Mouse (Mus musculus) cerebellum, adult 8-10 months (tissue): ENCODE data around the gene Nol4l.

ENCODE experiments used
- DNase-seq: peaks from one replicate; pipeline ENCODE4 v3.0.0; 2022

The Nol4l gene

DNA sequence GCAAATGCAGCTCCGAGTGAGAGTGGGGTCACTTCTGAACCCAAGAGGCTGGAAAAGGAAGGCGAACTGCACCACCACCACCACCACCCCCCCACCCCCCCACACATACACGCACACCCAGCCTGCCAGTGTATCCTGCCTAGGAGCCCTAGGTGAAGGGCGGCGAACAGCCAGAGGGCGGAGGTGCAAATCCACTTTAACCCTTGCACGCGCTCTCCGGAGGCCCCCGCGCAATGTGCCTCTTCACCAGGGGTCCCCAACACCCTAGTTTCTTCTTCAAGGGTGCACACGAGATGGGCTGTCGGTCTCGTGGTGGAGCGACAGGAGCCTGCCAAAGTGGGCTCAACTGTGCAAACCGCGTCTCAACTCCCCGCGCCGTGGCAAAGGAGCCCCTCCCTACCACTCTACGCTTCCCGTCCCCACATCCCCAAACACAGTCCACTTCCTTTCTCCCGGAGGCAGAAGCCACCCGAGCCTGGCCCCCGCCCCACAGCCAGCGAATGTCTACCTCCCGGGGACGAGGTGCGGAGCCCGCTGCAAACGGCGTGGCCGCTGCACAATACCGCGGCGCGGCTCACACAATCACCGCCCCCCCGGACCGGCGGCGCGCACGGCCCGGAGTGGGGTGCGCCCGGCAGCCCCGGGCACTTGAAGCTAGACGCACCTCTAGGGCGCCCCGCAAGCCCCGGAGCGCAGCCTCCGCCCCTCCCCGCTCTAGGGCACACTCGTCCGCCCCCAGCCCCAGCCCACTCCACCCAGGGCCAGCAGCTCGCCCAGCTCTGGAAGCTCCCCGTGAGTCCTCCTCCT, 86.1 kb downstream of the Nol4l start:
- no peak for DNase-seq

- DNase-seq = no peak
Observed at GRCm38 (mm10) chr2:153442720-153443119, 87.1 kb downstream of the Nol4l start.

GRCm38 (mm10) chr2:153441228-153441627, 88.5 kb downstream of the Nol4l start:
- no peak for DNase-seq

GRCm38 (mm10) chr2:153440755-153441154, 89.0 kb downstream of the Nol4l start:
- DNase-seq = no peak

DNA sequence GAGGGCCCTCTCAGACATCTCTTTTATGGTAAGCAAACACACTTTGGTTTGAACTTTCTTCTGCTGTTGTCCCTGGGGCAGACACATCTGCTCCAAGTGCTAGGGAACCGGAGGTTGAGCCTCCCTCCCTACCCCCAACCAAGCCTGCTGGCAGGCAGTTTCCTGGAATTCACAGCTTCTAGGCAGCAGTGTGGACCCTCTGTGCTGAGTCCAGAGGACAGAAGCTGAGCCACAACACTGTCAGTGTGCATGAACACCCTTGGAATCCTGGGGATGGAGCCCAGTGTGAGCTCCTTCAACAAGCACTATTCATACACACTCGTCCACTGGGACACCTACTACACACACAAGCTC, 92.5 kb downstream of the Nol4l start:
- no peak for DNase-seq

- no peak for DNase-seq
Observed at GRCm38 (mm10) chr2:153436641-153437305, 93.0 kb downstream of the Nol4l start.

DNA sequence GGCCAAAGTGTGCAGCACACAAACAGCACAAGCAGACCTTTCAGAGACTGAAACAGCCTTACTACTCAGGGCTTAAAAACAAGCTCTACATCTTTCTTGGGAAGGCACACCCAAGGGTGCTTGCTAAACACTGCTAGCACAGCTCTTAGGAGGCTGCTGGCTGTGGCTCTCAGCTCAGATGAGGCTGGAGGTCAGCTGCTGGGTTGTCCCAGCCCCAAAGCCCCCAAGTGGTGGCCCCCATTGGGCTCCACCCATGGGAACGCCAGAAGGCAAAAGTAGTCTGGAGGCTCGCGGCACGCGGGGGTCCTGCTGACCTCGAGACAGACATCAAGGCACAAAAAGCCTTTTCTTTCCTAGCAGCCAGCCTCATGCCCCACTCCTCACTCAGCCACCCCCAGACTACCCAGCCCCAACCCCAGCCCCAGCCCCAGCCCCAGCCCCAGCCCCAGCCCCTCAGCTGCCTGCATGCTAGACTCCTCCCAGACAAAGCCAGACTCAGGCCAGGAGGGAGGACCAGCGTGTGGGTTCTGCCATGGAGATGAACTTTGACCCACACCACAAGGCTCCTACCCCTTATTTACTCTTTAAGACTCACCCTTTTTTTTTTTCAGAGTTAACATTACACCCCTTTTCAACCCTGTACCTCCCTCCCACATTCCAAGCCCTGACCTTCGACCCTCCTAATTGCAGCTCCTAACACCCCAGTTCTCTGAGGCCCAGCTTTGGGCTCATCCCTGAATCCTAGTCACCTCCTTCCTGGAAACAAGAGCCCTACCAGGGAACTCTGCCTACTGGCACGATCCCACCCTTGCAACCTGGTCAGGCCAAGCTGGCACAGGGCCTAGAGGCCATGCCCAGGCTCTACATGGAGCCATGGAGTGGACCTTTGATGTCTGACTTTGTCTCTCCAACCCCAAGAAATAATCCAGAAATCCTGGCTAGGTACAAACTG, 94.6 kb downstream of the Nol4l start:
- DNase-seq = peak; percentile 58

GRCm38 (mm10) chr2:153433859-153434258, 95.9 kb downstream of the Nol4l start:
- DNase-seq = no peak

DNA sequence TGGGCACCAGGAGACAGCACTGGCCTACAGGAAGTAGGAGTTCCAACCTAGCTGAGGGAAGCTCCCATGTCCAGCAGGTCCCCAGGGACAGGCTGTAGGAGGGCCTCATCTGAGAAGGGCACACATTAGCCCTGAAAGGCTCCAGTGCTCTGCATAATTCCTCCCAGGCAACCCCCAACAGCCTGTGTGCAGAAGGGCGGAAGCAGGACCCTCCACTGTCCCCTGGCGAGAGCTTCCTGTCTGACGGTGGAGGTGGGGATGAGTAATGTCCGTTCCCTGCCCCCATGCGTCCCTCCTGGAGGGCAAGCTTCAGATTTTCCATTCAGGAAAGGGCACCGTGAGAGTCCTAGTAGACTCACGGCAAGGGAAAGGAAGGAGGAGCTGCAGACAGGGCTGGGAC, 97.3 kb downstream of the Nol4l start:
- DNase-seq = no peak

- no peak for DNase-seq
Observed at GRCm38 (mm10) chr2:153430571-153430970, 99.2 kb downstream of the Nol4l start.

DNA sequence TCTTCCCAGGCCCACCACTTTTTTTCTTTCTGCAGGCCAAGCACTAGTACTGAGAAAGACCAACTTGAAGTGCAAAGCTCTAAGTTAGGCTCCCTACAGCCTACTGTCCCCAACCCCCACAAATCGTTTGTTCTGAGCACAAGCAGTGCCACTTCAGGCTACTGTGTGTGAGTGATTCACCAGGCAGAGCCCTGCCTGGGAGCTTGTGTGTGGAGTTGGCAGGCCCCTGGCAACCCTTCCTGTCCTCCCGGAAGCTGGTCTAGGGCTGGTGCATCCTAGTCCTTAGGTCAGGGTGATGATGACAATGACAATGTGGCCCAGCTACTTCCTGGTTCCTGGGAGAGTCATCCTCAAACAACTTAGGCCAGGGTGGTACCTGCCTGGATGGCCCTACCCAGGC, 101.3 kb downstream of the Nol4l start:
- no peak for DNase-seq

GRCm38 (mm10) chr2:153426931-153427330, 102.8 kb downstream of the Nol4l start:
- no peak for DNase-seq

GRCm38 (mm10) chr2:153425998-153426670, 103.6 kb downstream of the Nol4l start:
- DNase-seq = no peak

- DNase-seq = no peak
Observed at GRCm38 (mm10) chr2:153425124-153425844, 104.5 kb downstream of the Nol4l start.

GRCm38 (mm10) chr2:153424557-153424956, 105.2 kb downstream of the Nol4l start:
- no peak for DNase-seq

DNA sequence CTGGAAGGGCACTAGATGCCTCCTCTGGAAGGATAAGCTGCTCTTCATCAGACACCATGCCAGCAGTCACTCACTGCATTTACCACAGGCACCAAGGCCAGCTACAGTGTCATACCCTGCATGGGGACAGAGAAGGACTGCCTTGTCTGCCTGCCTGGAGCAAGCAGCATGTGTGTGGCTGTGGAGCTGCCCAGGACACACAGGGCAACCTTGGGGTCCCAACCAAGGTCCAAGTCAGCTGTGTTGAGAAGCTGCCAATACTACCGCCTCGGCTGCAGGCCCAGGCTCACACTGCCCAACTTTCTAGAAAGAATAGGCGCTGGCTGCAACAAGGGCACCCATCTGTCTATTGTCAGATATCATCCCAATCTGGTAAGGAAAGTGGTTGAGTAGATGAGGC, 106.7 kb downstream of the Nol4l start:
- DNase-seq = no peak

DNA sequence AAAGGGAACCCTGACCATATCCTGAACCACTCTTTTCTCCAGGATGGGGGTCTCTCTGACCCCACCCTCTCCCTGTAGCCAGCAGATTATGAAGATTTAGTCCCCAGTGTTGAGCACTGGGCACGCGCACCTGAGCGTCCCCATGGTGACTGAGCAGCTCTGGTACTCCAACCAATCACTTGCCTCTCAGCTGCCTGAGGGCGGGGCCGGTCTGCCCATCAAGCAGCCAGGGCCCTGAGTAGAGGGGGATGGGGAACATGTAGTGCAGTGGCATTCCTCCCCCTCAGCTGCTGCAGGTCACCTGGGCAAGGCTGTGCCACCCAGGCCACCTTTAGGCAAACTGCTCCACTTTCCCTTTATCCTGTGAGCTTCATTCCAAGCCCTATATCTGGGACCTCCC, 107.7 kb downstream of the Nol4l start:
- DNase-seq = no peak

DNA sequence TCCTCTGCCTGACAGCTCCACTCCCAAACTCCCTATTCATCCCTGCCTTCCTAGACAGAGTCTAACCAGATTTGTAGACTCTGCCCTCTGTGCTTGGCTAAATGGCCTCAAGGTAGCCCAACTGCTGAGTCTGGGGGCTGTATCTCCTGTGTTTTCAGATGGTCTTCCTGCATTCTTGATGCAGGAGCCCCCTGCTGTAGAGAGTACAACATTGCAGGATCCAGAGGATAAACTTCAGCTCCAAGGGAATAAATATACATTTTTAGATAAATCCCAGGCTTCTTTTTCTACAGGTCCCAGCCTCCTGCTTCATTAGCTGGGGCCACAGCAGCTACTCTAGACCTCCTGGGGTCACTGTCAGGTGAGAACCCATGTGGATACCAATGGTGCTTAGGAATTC, 108.5 kb downstream of the Nol4l start:
- DNase-seq = no peak

- DNase-seq = no peak
Observed at GRCm38 (mm10) chr2:153418381-153418780, 111.4 kb downstream of the Nol4l start.

DNA sequence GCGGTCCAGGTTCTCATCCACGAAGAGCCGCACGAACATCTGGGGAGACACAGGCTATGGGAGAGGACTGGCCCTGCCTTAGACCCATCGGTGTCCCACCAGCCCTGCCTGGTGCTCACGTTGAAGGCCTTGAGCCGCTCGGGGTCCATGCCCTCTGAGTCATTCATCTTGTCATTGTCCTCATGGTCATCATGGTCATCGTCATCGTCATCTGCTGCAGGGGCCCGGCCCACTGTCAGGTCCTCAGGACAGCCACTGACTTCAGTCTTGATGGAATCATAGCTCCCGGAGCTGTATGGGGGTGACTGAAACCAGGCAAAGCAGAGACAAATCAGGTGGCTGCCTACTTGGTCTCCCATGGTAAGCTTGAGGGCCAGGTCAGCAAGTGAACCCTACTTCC, 111.9 kb downstream of the Nol4l start:
- no peak for DNase-seq

DNA sequence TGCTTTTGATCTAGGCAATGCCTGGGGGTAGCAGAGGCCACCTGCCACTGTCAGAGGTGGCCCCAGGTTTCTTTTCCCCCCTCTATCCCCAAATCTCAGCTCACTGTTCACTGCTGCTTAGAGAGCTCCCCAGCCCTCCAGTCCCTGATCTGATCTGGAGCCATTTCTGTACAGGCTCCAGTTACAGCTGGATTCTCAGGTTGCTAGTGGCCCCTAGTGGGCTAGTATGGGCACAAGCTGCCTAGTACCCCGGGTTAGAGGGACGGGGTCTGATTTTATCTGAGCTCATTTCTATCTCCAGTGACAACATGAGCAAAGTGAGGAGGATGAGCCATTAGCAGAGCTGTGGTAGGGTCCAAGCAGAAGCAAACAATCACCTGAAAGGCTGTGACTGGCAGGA, 115.2 kb downstream of the Nol4l start:
- no peak for DNase-seq

DNA sequence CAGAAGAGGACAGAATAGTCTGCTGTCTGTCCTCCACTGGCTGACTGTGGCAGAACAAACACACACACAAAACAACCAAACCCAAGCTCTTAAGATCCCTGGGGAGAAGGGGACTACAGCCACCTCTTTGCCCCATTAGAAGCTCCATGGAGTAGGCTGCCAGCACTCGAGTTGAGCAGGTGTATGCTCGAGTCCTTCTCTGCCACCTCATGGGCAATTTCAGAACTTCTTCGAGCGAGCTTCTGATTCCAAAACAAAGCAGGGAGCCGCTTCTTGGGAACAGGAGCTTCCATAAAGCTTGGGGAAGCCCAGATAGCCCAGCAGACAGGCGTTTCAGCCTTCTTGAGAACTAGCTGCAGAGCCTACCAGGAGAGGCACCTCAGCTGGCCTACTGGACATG, 117.2 kb downstream of the Nol4l start:
- no peak for DNase-seq
